Mouse (Mus musculus): ENCODE measurements around the gene Id3.

- no peak for TF ChIP-seq POLR2AphosphoS5 (IDR thresholded peaks at IDR 0.05; ENCODE audit: insufficient replicate concordance, low read depth, low read length)
- no peak for TF ChIP-seq GATA1 (IDR thresholded peaks at IDR 0.05; ENCODE audit: borderline replicate concordance, low read length)
- no peak for TF ChIP-seq CTCF (IDR thresholded peaks at IDR 0.05; ENCODE audit: low read depth, low read length)
- no peak for TF ChIP-seq GATA2 (IDR thresholded peaks at IDR 0.05; ENCODE audit: borderline replicate concordance, low read depth, low read length)
Observed at GRCm38 (mm10) chr4:136129842-136130241, 13.5 kb upstream of the Id3 start.
